Mouse (Mus musculus): ENCODE data around the gene Cacna2d1. TPM values are rescaled to one million over a fixed set of nuclear protein-coding genes. Genes with fewer than 3 reads are reported as not detected.

Gene Cacna2d1
- 41.3 and 44.7 TPM in 2 replicates for polyA plus RNA-seq (2016; fragmentation: Nextera tagmentation; extraction: Ambion mirVana)

GRCm38 (mm10) chr5:15934376-15935233 lies at the start of gene Cacna2d1:
TSS of gene Cacna2d1 (plus strand) at chr5:15934691.
- Histone ChIP-seq H3K4me3 (peak within 1 kb of the TSS; percentile 66), H3K27me3 (peaks cover 53% of the 10 kb centered on the region), H3K4me1 (peaks cover 9% of the 10 kb centered on the region; the same call in 1 of the 2 replicates), H3K9ac (peak within 1 kb of the TSS; percentile 83), H3K9me3 (replicated peaks) (no peaks in the 10 kb centered on the region), H3K36me3 (no peaks in the 10 kb centered on the region), H3K4me2 (replicated peaks) (peak within 1 kb of the TSS; percentile 69), H3K27ac (peak within 1 kb of the TSS; percentile 95)
- 1% methylated on average over 65 of the region's 120 CpGs for WGBS
- peak; percentile 84 for ATAC-seq (ENCODE audit: low FRiP score)

GRCm38 (mm10) chr5:15895098-15895497 lies 39.4 kb upstream of the Cacna2d1 start:
- ATAC-seq (ENCODE audit: low FRiP score), result no peak
- no peak overlapping the region for H3K9ac ChIP-seq
- WGBS, result 74% methylated on average over 2 of the region's 2 CpGs
- no peak overlapping the region for H3K27ac ChIP-seq
- H3K4me1 ChIP-seq, result no peaks in the 10 kb centered on the region
- H3K36me3 ChIP-seq, result no peaks in the 10 kb centered on the region
- H3K4me3 ChIP-seq, result no peak overlapping the region
- no peaks in the 10 kb centered on the region for H3K27me3 ChIP-seq
- H3K4me2 ChIP-seq (replicated peaks), result no peak overlapping the region
- H3K9me3 ChIP-seq (replicated peaks), result no peaks in the 10 kb centered on the region

- Histone ChIP-seq H3K9me3 (replicated peaks) (0 out of 2 replicates have a peak, but pooled peaks cover 3% of the 10 kb centered on the region), H3K9ac (no peak overlapping the region), H3K27me3 (no peaks in the 10 kb centered on the region), H3K4me1 (no peaks in the 10 kb centered on the region), H3K4me3 (no peak overlapping the region), H3K36me3 (no peaks in the 10 kb centered on the region), H3K4me2 (replicated peaks) (no peak overlapping the region), H3K27ac (no peak overlapping the region)
- no peak for ATAC-seq (ENCODE audit: low FRiP score)
- WGBS, result 63% methylated on average over 3 of the region's 3 CpGs
Observed at GRCm38 (mm10) chr5:15896706-15897105, 37.8 kb upstream of the Cacna2d1 start.

- H3K4me3 ChIP-seq, result no peak overlapping the region
- H3K9me3 ChIP-seq (replicated peaks), result no peaks in the 10 kb centered on the region
- H3K27me3 ChIP-seq, result no peaks in the 10 kb centered on the region
- no peaks in the 10 kb centered on the region for H3K4me1 ChIP-seq
- H3K27ac ChIP-seq, result no peak overlapping the region
- H3K9ac ChIP-seq, result no peak overlapping the region
- H3K4me2 ChIP-seq (replicated peaks), result no peak overlapping the region
- no peak for ATAC-seq (ENCODE audit: low FRiP score)
- H3K36me3 ChIP-seq, result no peaks in the 10 kb centered on the region
- WGBS, result 73% methylated on average over 3 of the region's 3 CpGs
Observed at GRCm38 (mm10) chr5:15906446-15906845, 28.0 kb upstream of the Cacna2d1 start.

GRCm38 (mm10) chr5:15914931-15915330 lies 19.6 kb upstream of the Cacna2d1 start:
- no peaks in the 10 kb centered on the region for H3K36me3 ChIP-seq
- no peaks in the 10 kb centered on the region for H3K4me1 ChIP-seq
- H3K27ac ChIP-seq, result no peak overlapping the region
- no peak for ATAC-seq (ENCODE audit: low FRiP score)
- H3K9me3 ChIP-seq (replicated peaks), result no peaks in the 10 kb centered on the region
- H3K4me3 ChIP-seq, result no peak overlapping the region
- H3K9ac ChIP-seq, result no peak overlapping the region
- 56% methylated on average over 1 of the region's 1 CpGs for WGBS
- no peak overlapping the region for H3K4me2 ChIP-seq (replicated peaks)
- H3K27me3 ChIP-seq, result peaks cover 7% of the 10 kb centered on the region

GRCm38 (mm10) chr5:15928506-15928905 lies 6.0 kb upstream of the Cacna2d1 start:
- Histone ChIP-seq H3K4me3 (no peak overlapping the region), H3K36me3 (no peaks in the 10 kb centered on the region), H3K4me1 (peaks cover 4% of the 10 kb centered on the region; the same call in 1 of the 2 replicates), H3K27ac (no peak overlapping the region), H3K4me2 (replicated peaks) (no peak overlapping the region), H3K9me3 (replicated peaks) (no peaks in the 10 kb centered on the region), H3K9ac (no peak overlapping the region), H3K27me3 (peaks cover 48% of the 10 kb centered on the region)
- ATAC-seq (ENCODE audit: low FRiP score), result no peak
- 47% methylated on average over 6 of the region's 6 CpGs for WGBS

GRCm38 (mm10) chr5:15933017-15933416 lies 1.5 kb upstream of the Cacna2d1 start:
- Histone ChIP-seq H3K36me3 (no peaks in the 10 kb centered on the region), H3K4me2 (replicated peaks) (peak overlapping the region; percentile 69), H3K9ac (no peak overlapping the region), H3K27me3 (peaks cover 58% of the 10 kb centered on the region), H3K4me3 (no peak overlapping the region), H3K27ac (peak overlapping the region; percentile 95), H3K4me1 (peaks cover 9% of the 10 kb centered on the region; the same call in 1 of the 2 replicates), H3K9me3 (replicated peaks) (no peaks in the 10 kb centered on the region)
- no peak for ATAC-seq (ENCODE audit: low FRiP score)
- 6% methylated on average over 6 of the region's 6 CpGs for WGBS

GRCm38 (mm10) chr5:15933581-15934375 lies 713 bp upstream of the Cacna2d1 start:
- Histone ChIP-seq H3K4me2 (replicated peaks) (peak overlapping the region; percentile 69), H3K9ac (peak overlapping the region; percentile 83), H3K27me3 (peaks cover 54% of the 10 kb centered on the region), H3K4me1 (peaks cover 9% of the 10 kb centered on the region; the same call in 1 of the 2 replicates), H3K9me3 (replicated peaks) (no peaks in the 10 kb centered on the region), H3K36me3 (no peaks in the 10 kb centered on the region), H3K4me3 (peak overlapping the region; percentile 66), H3K27ac (peak overlapping the region; percentile 95)
- WGBS, result 2% methylated on average over 17 of the region's 17 CpGs
- ATAC-seq (ENCODE audit: low FRiP score), result peak; percentile 53

GRCm38 (mm10) chr5:15935234-15935728 lies 790 bp downstream of the Cacna2d1 start:
- peak overlapping the region; percentile 69 for H3K4me2 ChIP-seq (replicated peaks)
- H3K9ac ChIP-seq, result peak overlapping the region; percentile 83
- no peaks in the 10 kb centered on the region for H3K9me3 ChIP-seq (replicated peaks)
- H3K4me3 ChIP-seq, result peak overlapping the region; percentile 66
- no peaks in the 10 kb centered on the region for H3K36me3 ChIP-seq
- peak overlapping the region; percentile 95 for H3K27ac ChIP-seq
- ATAC-seq (ENCODE audit: low FRiP score), result no peak
- H3K4me1 ChIP-seq, result peaks cover 9% of the 10 kb centered on the region; the same call in 1 of the 2 replicates
- peaks cover 49% of the 10 kb centered on the region for H3K27me3 ChIP-seq
- WGBS, result under 1% methylated on average over 27 of the region's 27 CpGs

GRCm38 (mm10) chr5:15935831-15936710 lies 1.6 kb downstream of the Cacna2d1 start:
- Histone ChIP-seq H3K4me2 (replicated peaks) (peak overlapping the region; percentile 69), H3K4me3 (peak overlapping the region; percentile 66), H3K4me1 (peaks cover 9% of the 10 kb centered on the region; the same call in 1 of the 2 replicates), H3K9me3 (replicated peaks) (no peaks in the 10 kb centered on the region), H3K9ac (peak overlapping the region; percentile 83), H3K27ac (peak overlapping the region; percentile 95), H3K27me3 (peaks cover 46% of the 10 kb centered on the region), H3K36me3 (no peaks in the 10 kb centered on the region)
- ATAC-seq (ENCODE audit: low FRiP score), result no peak
- 22% methylated on average over 14 of the region's 14 CpGs for WGBS

- Histone ChIP-seq H3K27me3 (peaks cover 30% of the 10 kb centered on the region), H3K27ac (no peak overlapping the region), H3K4me1 (no peaks in the 10 kb centered on the region), H3K36me3 (no peaks in the 10 kb centered on the region), H3K9me3 (replicated peaks) (no peaks in the 10 kb centered on the region), H3K4me3 (no peak overlapping the region), H3K4me2 (replicated peaks) (no peak overlapping the region), H3K9ac (no peak overlapping the region)
- WGBS, result 55% methylated on average over 6 of the region's 6 CpGs
- ATAC-seq (ENCODE audit: low FRiP score), result no peak
Observed at GRCm38 (mm10) chr5:15941191-15941725, 6.8 kb downstream of the Cacna2d1 start.

Data from hindbrain, embryonic 12.5 days (tissue).